Mouse (Mus musculus) hindbrain, embryonic 13.5 days (tissue): ENCODE measurements around the gene Mcm10. TPM values are rescaled to one million over a fixed set of nuclear protein-coding genes. Genes with fewer than 3 reads are reported as not detected.

ENCODE experiments used
- ATAC-seq: fragments of 200-750 bp; cut with Nextera tagmentation; 2 replicates; pipeline ENCODE4 v1.8.0; 2017; ENCODE audit warnings: moderate TSS enrichment; ENCODE audit not compliant: low FRiP score
- H3K27ac ChIP-seq: fragments of 300-500 bp; sonication (generic); 2 replicates; pipeline ENCODE4 v1.5.1; 2015; ENCODE audit warnings: inconsistent platforms, mild to moderate bottlenecking, moderate library complexity
- H3K27me3 ChIP-seq: fragments of 300-500 bp; sonication (generic); 2 replicates; pipeline ENCODE4 v1.6.1; 2015; ENCODE audit warnings: mild to moderate bottlenecking, inconsistent platforms
- H3K36me3 ChIP-seq: fragments of 300-500 bp; sonication (generic); 2 replicates; pipeline ENCODE4 v1.6.1; 2015; ENCODE audit warnings: mild to moderate bottlenecking, inconsistent platforms
- H3K4me1 ChIP-seq: fragments of 300-500 bp; sonication (generic); replicated peaks from 2 replicates; pipeline ENCODE4 v1.6.1; 2015; ENCODE audit warnings: inconsistent platforms
- H3K4me2 ChIP-seq: fragments of 300-500 bp; sonication (generic); 2 replicates; pipeline ENCODE4 v1.6.1; 2015; ENCODE audit warnings: inconsistent platforms, mild to moderate bottlenecking, moderate library complexity
- H3K4me3 ChIP-seq: fragments of 300-500 bp; sonication (generic); 2 replicates; pipeline ENCODE4 v1.5.1; 2015; ENCODE audit warnings: mild to moderate bottlenecking, inconsistent platforms
- H3K9ac ChIP-seq: fragments of 300-500 bp; sonication (generic); 2 replicates; pipeline ENCODE4 v1.6.1; 2015; ENCODE audit warnings: mild to moderate bottlenecking, inconsistent platforms
- H3K9me3 ChIP-seq: fragments of 300-500 bp; sonication (generic); 2 replicates; pipeline ENCODE4 v1.6.1; 2016; ENCODE audit warnings: inconsistent platforms
- WGBS: fragments of 180-500 bp; shearing (Covaris S2); methylation state at CpG from one replicate; pipeline ENCODE4 v1.1.7; 2015; 5-methylcytosine and 5-hydroxymethylcytosine counted together
- polyA plus RNA-seq: library from polyadenylated mRNA; unstranded; fragments of >200 nt; fragmentation: Nextera tagmentation; extraction: Ambion mirVana; gene quantifications from 2 replicates; pipeline ENCODE4 v1.2.1, GENCODE M21; 2015

Mcm10 gene
- polyA plus RNA-seq, 1 experiment from 2014 or later = 5.8 TPM

- ATAC-seq = no peak
- WGBS = 93% methylated on average over 12 of the region's 12 CpGs
These were observed 27.9 kb upstream of the Mcm10 start for GRCm38 (mm10) chr2:5040281-5041161.

GRCm38 (mm10) chr2:5039350-5040170 lies 27.0 kb upstream of the Mcm10 start:
- Histone ChIP-seq H3K4me2 (no peak overlapping the region), H3K9me3 (no peaks in the 10 kb centered on the region), H3K4me1 (peaks cover 16% of the 10 kb centered on the region), H3K9ac (no peak overlapping the region), H3K4me3 (no peak overlapping the region), H3K27ac (no peak overlapping the region), H3K36me3 (no peaks in the 10 kb centered on the region; the same call in 1 of the 2 replicates), H3K27me3 (no peaks in the 10 kb centered on the region)
- 88% methylated on average over 13 of the region's 13 CpGs for WGBS
- ATAC-seq = no peak

More at GRCm38 (mm10) chr2:5040281-5041161, 27.9 kb upstream of the Mcm10 start:
- Histone ChIP-seq H3K4me1 (peaks cover 24% of the 10 kb centered on the region), H3K36me3 (no peaks in the 10 kb centered on the region; the same call in 1 of the 2 replicates), H3K9me3 (no peaks in the 10 kb centered on the region), H3K4me2 (no peak overlapping the region), H3K27me3 (no peaks in the 10 kb centered on the region), H3K9ac (no peak overlapping the region), H3K27ac (no peak overlapping the region), H3K4me3 (no peak overlapping the region)

- no peak overlapping the region for H3K4me3 ChIP-seq
- no peaks in the 10 kb centered on the region for H3K9me3 ChIP-seq
- no peak overlapping the region for H3K4me2 ChIP-seq
- 38% methylated on average over 5 of the region's 5 CpGs for WGBS
- H3K9ac ChIP-seq = no peak overlapping the region
- H3K27me3 ChIP-seq = no peaks in the 10 kb centered on the region
- H3K4me1 ChIP-seq = peaks cover 13% of the 10 kb centered on the region
- ATAC-seq = peak; percentile 52
- H3K27ac ChIP-seq = no peak overlapping the region
- no peaks in the 10 kb centered on the region; the same call in 1 of the 2 replicates for H3K36me3 ChIP-seq
These were observed 25.7 kb upstream of the Mcm10 start for GRCm38 (mm10) chr2:5038320-5038719.

- Histone ChIP-seq H3K4me3 (no peak overlapping the region), H3K4me2 (no peak overlapping the region), H3K36me3 (no peaks in the 10 kb centered on the region; the same call in 1 of the 2 replicates), H3K9ac (no peak overlapping the region), H3K27me3 (no peaks in the 10 kb centered on the region), H3K27ac (no peak overlapping the region), H3K4me1 (peaks cover 13% of the 10 kb centered on the region), H3K9me3 (no peaks in the 10 kb centered on the region)
- ATAC-seq = no peak
- 31% methylated on average over 3 of the region's 3 CpGs for WGBS
These were observed 24.8 kb upstream of the Mcm10 start for GRCm38 (mm10) chr2:5037390-5037789.

- ATAC-seq = no peak
- 78% methylated on average over 10 of the region's 10 CpGs for WGBS
- no peaks in the 10 kb centered on the region for H3K9me3 ChIP-seq
- H3K27me3 ChIP-seq = no peaks in the 10 kb centered on the region
- H3K27ac ChIP-seq = no peak overlapping the region
- H3K4me3 ChIP-seq = no peak overlapping the region
- H3K36me3 ChIP-seq = no peaks in the 10 kb centered on the region; the same call in 1 of the 2 replicates
- H3K4me2 ChIP-seq = no peak overlapping the region
- H3K4me1 ChIP-seq = peaks cover 13% of the 10 kb centered on the region
- H3K9ac ChIP-seq = no peak overlapping the region
These were observed 24.0 kb upstream of the Mcm10 start for GRCm38 (mm10) chr2:5036411-5037076.

GRCm38 (mm10) chr2:5035241-5035640 lies 22.6 kb upstream of the Mcm10 start:
- Histone ChIP-seq H3K4me2 (no peak overlapping the region), H3K36me3 (no peaks in the 10 kb centered on the region; the same call in 1 of the 2 replicates), H3K4me3 (no peak overlapping the region), H3K9me3 (no peaks in the 10 kb centered on the region), H3K9ac (no peak overlapping the region), H3K4me1 (peaks cover 13% of the 10 kb centered on the region), H3K27ac (no peak overlapping the region), H3K27me3 (no peaks in the 10 kb centered on the region)
- 86% methylated on average over 9 of the region's 9 CpGs for WGBS
- no peak for ATAC-seq

GRCm38 (mm10) chr2:5034801-5035200 lies 22.2 kb upstream of the Mcm10 start:
- 86% methylated on average over 8 of the region's 8 CpGs for WGBS
- no peaks in the 10 kb centered on the region for H3K9me3 ChIP-seq

GRCm38 (mm10) chr2:5033546-5034420 lies 21.2 kb upstream of the Mcm10 start:
- no peak overlapping the region for H3K4me2 ChIP-seq
- no peak overlapping the region for H3K4me3 ChIP-seq
- H3K36me3 ChIP-seq = no peaks in the 10 kb centered on the region; the same call in 1 of the 2 replicates
- no peaks in the 10 kb centered on the region for H3K9me3 ChIP-seq
- no peaks in the 10 kb centered on the region for H3K27me3 ChIP-seq
- H3K4me1 ChIP-seq = peaks cover 13% of the 10 kb centered on the region
- 69% methylated on average over 11 of the region's 15 CpGs for WGBS
- no peak for ATAC-seq
- no peak overlapping the region for H3K27ac ChIP-seq
- H3K9ac ChIP-seq = no peak overlapping the region

More at GRCm38 (mm10) chr2:5034801-5035200, 22.2 kb upstream of the Mcm10 start:
- no peak overlapping the region for H3K4me2 ChIP-seq
- no peak overlapping the region for H3K9ac ChIP-seq
- H3K36me3 ChIP-seq = no peaks in the 10 kb centered on the region; the same call in 1 of the 2 replicates
- no peak overlapping the region for H3K27ac ChIP-seq
- H3K27me3 ChIP-seq = no peaks in the 10 kb centered on the region
- H3K4me3 ChIP-seq = no peak overlapping the region
- H3K4me1 ChIP-seq = peaks cover 13% of the 10 kb centered on the region
- no peak for ATAC-seq

- no peaks in the 10 kb centered on the region for H3K9me3 ChIP-seq
- peaks cover 5% of the 10 kb centered on the region for H3K4me1 ChIP-seq
- H3K9ac ChIP-seq = no peak overlapping the region
- ATAC-seq = no peak
- H3K4me3 ChIP-seq = no peak overlapping the region
- 82% methylated on average over 5 of the region's 5 CpGs for WGBS
- H3K36me3 ChIP-seq = no peaks in the 10 kb centered on the region; the same call in 1 of the 2 replicates
- no peak overlapping the region for H3K4me2 ChIP-seq
- H3K27ac ChIP-seq = no peak overlapping the region
- no peaks in the 10 kb centered on the region for H3K27me3 ChIP-seq
These were observed 20.1 kb upstream of the Mcm10 start for GRCm38 (mm10) chr2:5032665-5033064.

GRCm38 (mm10) chr2:5031215-5031614 lies 18.6 kb upstream of the Mcm10 start:
- H3K4me3 ChIP-seq = no peak overlapping the region
- no peak overlapping the region for H3K9ac ChIP-seq
- no peak for ATAC-seq
- no peak overlapping the region for H3K4me2 ChIP-seq
- no peaks in the 10 kb centered on the region for H3K27me3 ChIP-seq
- H3K27ac ChIP-seq = no peak overlapping the region
- 90% methylated on average over 7 of the region's 7 CpGs for WGBS
- no peaks in the 10 kb centered on the region; the same call in 1 of the 2 replicates for H3K4me1 ChIP-seq
- H3K9me3 ChIP-seq = no peaks in the 10 kb centered on the region
- no peaks in the 10 kb centered on the region for H3K36me3 ChIP-seq

GRCm38 (mm10) chr2:5029808-5030207 lies 17.2 kb upstream of the Mcm10 start:
- no peak overlapping the region for H3K4me2 ChIP-seq

More at GRCm38 (mm10) chr2:5029808-5030207, 17.2 kb upstream of the Mcm10 start:
- no peak overlapping the region for H3K4me3 ChIP-seq
- H3K9me3 ChIP-seq = no peaks in the 10 kb centered on the region
- H3K4me1 ChIP-seq = no peaks in the 10 kb centered on the region; the same call in 1 of the 2 replicates
- no peaks in the 10 kb centered on the region for H3K36me3 ChIP-seq
- no peak overlapping the region for H3K9ac ChIP-seq
- no peak overlapping the region for H3K27ac ChIP-seq
- no peak for ATAC-seq
- 87% methylated on average over 4 of the region's 4 CpGs for WGBS
- no peaks in the 10 kb centered on the region for H3K27me3 ChIP-seq
